Mouse (Mus musculus) forebrain, postnatal 0 days (tissue): ENCODE results near the gene Arpc3. TPM values are rescaled to one million over a fixed set of nuclear protein-coding genes. Genes with fewer than 3 reads are reported as not detected.
A peak's percentile ranks its signal among the peaks of the same experiment; 100 is the strongest.
"Not testable (repeated sequence)": the region's sequence is repeated elsewhere in the genome, so short reads cannot be mapped to it uniquely, and the experiment has no call there.

Experiments used
- ATAC-seq: fragments of 200-750 bp; cut with Nextera tagmentation; 2 replicates; pipeline ENCODE4 v1.8.0; 2017; ENCODE audit warnings: mild to moderate bottlenecking, moderate library complexity
- DNase-seq: peaks from one replicate; pipeline ENCODE4 v3.0.0-alpha.2; 2015
- H3K27ac ChIP-seq: fragments of 300-500 bp; sonication (generic); 2 replicates; pipeline ENCODE4 v1.5.1; 2014; ENCODE audit warnings: low read depth, mild to moderate bottlenecking, antibody characterized with exemption, low read length, moderate library complexity, mixed read lengths
- H3K27me3 ChIP-seq: fragments of 300-500 bp; sonication (generic); 2 replicates; pipeline ENCODE4 v1.6.1; 2014; ENCODE audit warnings: mild to moderate bottlenecking, low read length, mixed read lengths; ENCODE audit not compliant: insufficient read depth
- H3K36me3 ChIP-seq: fragments of 300-500 bp; sonication (generic); 2 replicates; pipeline ENCODE4 v1.6.1; 2014; ENCODE audit warnings: mild to moderate bottlenecking, moderate library complexity; ENCODE audit not compliant: insufficient read depth
- H3K4me1 ChIP-seq: fragments of 300-500 bp; sonication (generic); 2 replicates; pipeline ENCODE4 v1.6.1; 2014; ENCODE audit warnings: antibody characterized with exemption; ENCODE audit not compliant: insufficient read depth
- H3K4me2 ChIP-seq: fragments of 300-500 bp; sonication (generic); 2 replicates; pipeline ENCODE4 v1.6.1; 2014; ENCODE audit warnings: low read depth, mild to moderate bottlenecking, moderate library complexity
- H3K4me3 ChIP-seq: fragments of 300-500 bp; sonication (generic); 2 replicates; pipeline ENCODE4 v1.5.1; 2014; ENCODE audit warnings: low read depth, low read length, mixed read lengths
- H3K9ac ChIP-seq: fragments of 300-500 bp; sonication (generic); 2 replicates; pipeline ENCODE4 v1.6.1; 2014; ENCODE audit warnings: mild to moderate bottlenecking
- H3K9me3 ChIP-seq: fragments of 300-500 bp; sonication (generic); 2 replicates; pipeline ENCODE4 v1.6.1; 2016; ENCODE audit warnings: low read length
- CTCF ChIP-seq: sonication (generic); IDR thresholded peaks from 2 replicates; pipeline ENCODE4 v1.5.1; 2016; ENCODE audit warnings: antibody characterized with exemption, control low read depth, low read depth
- WGBS: fragments of 180-500 bp; shearing (Covaris S2); extraction: QIAGEN DNeasy Blood & Tissue Kit; methylation state at CpG from one replicate; pipeline ENCODE4 v1.1.7; 2014; 5-methylcytosine and 5-hydroxymethylcytosine counted together
- polyA plus RNA-seq: library from polyadenylated mRNA; unstranded; fragments of >200 nt; fragmentation: Nextera tagmentation; extraction: Ambion mirVana; gene quantifications from 2 replicates; pipeline ENCODE4 v1.2.1, GENCODE M21; 2015
- total RNA-seq: library from RNA; depleted of rRNA; stranded (reverse); fragments of >200 nt; gene quantifications from 2 replicates; pipeline ENCODE4 v1.2.3, GENCODE M21; 2014

Gene Arpc3
- total and polyA plus RNA-seq, 2 experiments from 2014 or later = 171 to 234 TPM

DNA sequence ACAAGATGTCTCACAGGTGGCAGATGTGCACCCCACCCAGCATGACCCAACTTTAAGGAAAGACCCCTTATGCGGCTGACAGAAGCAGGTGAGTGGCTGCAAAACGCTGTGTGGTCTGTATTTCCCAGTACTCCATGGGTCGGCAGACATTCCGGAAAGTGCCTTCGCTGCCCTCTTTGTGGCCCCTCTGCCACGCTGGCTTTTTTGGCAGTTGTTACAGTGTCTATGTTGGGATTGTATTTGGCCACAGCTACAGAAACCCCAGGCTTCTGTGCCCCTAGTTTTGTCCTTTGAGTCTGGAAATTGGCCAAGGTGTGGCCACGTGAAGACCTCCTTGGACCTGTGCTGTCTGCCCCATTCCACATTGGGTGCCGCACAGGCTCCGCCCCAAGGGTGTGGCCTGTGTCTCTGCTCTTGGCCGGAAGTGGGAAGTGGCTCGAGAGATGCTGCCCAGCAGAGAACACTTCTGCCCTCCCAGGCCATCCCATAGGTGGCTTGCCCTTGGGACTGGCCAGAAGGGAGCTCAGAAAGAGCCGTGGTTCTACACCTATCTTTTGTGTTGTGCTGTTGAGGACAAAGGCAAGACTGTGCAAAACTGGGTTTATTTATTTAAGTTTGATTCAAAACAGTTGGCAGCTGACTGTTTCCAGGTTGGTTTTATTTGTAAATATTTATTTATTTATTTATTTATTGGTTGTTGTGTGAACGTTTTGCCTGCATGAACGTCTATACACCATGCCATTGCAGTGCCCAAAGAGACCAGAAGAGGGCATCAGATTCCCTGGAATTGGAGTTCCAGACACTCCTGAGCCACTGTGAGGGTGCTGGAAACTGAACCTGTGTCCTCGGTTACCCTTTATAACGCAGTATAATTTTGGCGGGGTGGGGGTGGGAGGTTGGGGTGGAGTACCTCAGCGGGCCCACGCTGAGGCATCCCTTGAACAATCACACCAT, 18.3 kb downstream of the Arpc3 start:
- Histone ChIP-seq H3K4me1 (no peaks in the 10 kb centered on the region), H3K9me3 (no peaks in the 10 kb centered on the region), H3K27me3 (no peaks in the 10 kb centered on the region), H3K9ac (no peak overlapping the region), H3K27ac (no peak overlapping the region), H3K36me3 (peaks cover 29% of the 10 kb centered on the region), H3K4me3 (no peak overlapping the region), H3K4me2 (no peak overlapping the region)
- no peak for ATAC-seq
- TF ChIP-seq CTCF = no peak; the same call in 1 of the 2 replicates
- DNase-seq = no peak
- WGBS = 87% methylated on average over 19 of the region's 19 CpGs

DNA sequence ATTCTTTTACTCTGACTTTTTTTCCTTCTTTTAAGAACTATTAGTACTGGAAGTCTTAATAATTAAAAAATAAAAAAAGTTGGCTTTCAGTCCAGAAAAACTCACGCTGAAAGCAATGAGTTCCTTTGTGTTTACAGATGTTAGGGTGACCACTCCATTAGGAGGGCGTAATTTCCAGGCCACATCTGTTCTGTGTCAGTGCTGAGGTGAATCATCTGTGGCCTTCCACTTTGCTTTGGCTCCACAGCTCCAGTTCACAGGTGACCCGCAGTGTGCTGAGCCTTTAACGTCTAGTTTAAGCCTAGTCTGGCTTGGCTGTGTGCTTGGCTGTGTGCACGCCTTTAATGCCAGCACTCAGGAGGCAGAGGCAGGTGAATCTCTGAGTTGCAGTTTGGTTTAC, 20.2 kb downstream of the Arpc3 start:
- 86% methylated on average over 5 of the region's 5 CpGs for WGBS
- no peak overlapping the region for H3K4me3 ChIP-seq
- H3K27me3 ChIP-seq = no peaks in the 10 kb centered on the region
- no peak overlapping the region for H3K9ac ChIP-seq
- H3K27ac ChIP-seq = no peak overlapping the region
- no peak for DNase-seq
- H3K36me3 ChIP-seq = peaks cover 9% of the 10 kb centered on the region; the same call in 1 of the 2 replicates
- no peak for TF ChIP-seq CTCF
- no peaks in the 10 kb centered on the region for H3K4me1 ChIP-seq
- no peak overlapping the region for H3K4me2 ChIP-seq
- H3K9me3 ChIP-seq = no peaks in the 10 kb centered on the region
- no peak for ATAC-seq

DNA sequence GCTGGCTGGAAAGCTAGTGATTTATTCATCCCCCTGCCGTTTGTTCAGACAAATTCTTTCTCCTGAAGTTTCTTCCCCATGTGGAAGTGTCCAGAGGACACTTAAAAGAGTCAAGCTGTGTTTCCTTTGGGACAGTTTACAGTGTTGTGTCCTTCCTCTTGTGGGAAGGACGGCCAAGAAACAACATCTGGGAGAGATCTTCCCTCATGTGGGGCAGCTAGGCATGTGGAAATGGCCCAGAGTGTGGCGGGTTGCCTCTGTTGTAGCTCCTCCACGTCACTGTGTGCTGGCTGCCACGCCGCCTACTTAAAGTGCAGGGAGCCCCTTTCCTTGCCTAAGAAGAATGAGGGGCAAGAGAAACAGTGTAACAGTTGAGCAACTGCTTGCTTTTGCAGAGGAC, 21.1 kb downstream of the Arpc3 start:
- H3K4me1 ChIP-seq = no peaks in the 10 kb centered on the region
- no peak overlapping the region for H3K4me3 ChIP-seq
- H3K36me3 ChIP-seq = 0 out of 2 replicates have a peak, but pooled peaks cover under 1% of the 10 kb centered on the region
- H3K9ac ChIP-seq = no peak overlapping the region
- no peak for DNase-seq
- no peaks in the 10 kb centered on the region for H3K9me3 ChIP-seq
- H3K4me2 ChIP-seq = no peak overlapping the region
- H3K27ac ChIP-seq = no peak overlapping the region
- 70% methylated on average over 6 of the region's 6 CpGs for WGBS
- ATAC-seq = no peak
- no peaks in the 10 kb centered on the region for H3K27me3 ChIP-seq
- TF ChIP-seq CTCF = no peak

DNA sequence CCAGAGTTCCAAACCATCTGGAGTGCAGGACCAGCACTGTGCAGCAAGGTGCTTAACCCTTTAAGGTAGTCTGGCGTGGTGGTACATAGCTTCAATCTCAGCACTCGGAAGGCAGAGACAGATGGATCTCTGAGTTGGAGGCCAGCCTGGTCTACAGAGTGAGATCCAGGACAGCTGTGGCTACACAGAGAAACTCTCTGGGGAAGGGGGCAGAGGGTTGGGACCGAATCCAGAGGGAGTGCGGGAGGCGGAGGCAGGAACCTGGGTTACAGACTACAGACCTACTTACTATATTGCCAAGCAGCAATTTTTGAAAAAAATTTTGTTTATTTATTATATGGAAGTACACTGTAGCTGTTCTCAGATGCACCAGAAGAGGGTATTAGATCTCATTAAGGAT, 22.7 kb downstream of the Arpc3 start:
- no peaks in the 10 kb centered on the region for H3K27me3 ChIP-seq
- WGBS = 82% methylated on average over 5 of the region's 5 CpGs
- no peaks in the 10 kb centered on the region for H3K4me1 ChIP-seq
- H3K4me3 ChIP-seq = no peak overlapping the region
- H3K27ac ChIP-seq = no peak overlapping the region
- no peak overlapping the region for H3K9ac ChIP-seq
- TF ChIP-seq CTCF = no peak
- no peaks in the 10 kb centered on the region for H3K9me3 ChIP-seq
- ATAC-seq = no peak
- DNase-seq = no peak
- H3K4me2 ChIP-seq = no peak overlapping the region
- no peaks in the 10 kb centered on the region for H3K36me3 ChIP-seq

DNA sequence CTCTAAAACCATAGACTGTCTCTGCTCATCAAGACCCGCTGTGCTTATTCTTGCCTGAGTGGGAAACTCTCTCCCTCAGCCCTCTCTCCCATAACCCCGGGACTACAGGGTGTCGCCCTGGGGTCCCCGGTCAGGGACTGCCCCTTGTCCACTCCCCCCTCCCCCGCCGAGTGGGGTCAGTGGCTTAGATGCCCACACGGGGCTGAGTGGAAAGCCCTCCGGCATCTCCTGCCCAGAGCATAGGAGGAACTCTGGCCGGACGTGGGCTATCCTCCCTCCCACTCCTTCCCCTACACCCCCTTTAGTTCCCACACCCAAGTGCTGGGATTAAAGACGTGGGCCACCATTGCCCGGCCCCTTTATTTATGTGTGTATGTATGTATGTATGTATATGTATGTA, 23.8 kb downstream of the Arpc3 start:
- Histone ChIP-seq H3K4me1 (no peaks in the 10 kb centered on the region), H3K4me2 (no peak overlapping the region), H3K27ac (no peak overlapping the region), H3K4me3 (no peak overlapping the region), H3K9me3 (no peaks in the 10 kb centered on the region), H3K36me3 (no peaks in the 10 kb centered on the region), H3K9ac (no peak overlapping the region), H3K27me3 (no peaks in the 10 kb centered on the region)
- ATAC-seq (no peak), DNase-seq (no peak)
- no peak for TF ChIP-seq CTCF
- WGBS = 90% methylated on average over 12 of the region's 12 CpGs

DNA sequence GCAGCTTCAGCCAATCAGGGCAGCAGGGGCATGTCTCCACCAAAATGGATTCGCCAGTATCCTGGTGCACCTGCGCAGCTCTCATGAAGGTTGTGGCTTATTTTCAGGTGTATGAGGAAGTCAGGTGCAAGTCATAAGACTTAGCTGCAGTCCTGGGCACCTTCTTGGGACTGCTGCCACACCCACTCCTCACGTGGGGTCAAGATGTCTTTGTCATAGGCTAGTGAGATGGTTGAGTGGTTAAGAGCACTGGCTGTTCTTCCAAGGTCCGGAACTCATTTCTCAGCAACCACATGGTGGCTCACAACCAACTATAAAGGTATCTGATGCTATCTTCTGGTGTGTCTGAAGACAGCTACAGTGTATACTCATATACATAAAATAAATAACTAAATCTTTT, 29.0 kb downstream of the Arpc3 start:
- not testable (repeated sequence) for H3K4me3 ChIP-seq, H3K4me2 ChIP-seq, H3K9ac ChIP-seq, H3K36me3 ChIP-seq, H3K27ac ChIP-seq, ATAC-seq, H3K4me1 ChIP-seq, H3K9me3 ChIP-seq, DNase-seq, H3K27me3 ChIP-seq
- 71% methylated on average over 4 of the region's 4 CpGs for WGBS

DNA sequence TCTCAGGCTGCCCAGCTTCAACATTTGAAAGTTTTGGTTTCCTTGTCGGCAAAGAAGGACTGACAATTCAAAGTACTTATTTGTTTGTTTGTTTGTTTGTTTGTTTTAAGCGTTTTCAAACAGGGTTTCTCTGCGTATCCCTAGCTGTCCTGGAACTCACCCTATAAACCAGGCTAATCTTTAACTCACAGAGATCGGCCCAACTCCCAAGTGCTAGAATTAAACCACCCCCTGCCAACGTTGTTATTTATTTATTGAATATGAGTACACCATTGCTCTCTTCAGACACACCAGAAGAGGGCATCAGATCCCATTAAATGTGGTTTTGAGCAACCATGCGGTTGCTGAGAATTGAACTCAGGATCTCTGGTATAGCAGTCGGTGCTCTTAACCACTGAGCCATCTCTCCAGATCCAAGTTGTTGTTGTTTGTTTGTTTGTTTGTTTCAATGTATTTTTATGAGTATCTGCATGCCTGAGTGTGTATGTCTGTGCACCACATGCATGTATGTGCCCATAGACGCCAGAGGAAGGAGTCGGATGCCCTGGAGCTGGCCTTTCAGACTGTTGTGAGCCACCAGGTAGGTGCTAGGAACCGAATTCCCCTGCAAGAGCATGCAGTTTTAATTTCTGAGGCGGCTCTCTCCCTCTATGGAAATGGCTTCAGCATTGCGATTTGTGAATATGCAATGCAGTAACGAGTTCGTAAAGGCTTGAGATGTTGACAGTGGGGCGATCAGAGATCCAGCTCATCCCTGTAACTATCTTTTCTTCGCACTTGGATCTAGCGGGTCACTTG, 29.8 kb downstream of the Arpc3 start, which contains the start of gene Anapc7:
Gene Anapc7 (plus strand): TSS at position 423 of the 798 bp plus-strand sequence.
- H3K4me2 ChIP-seq = peak within 1 kb of the TSS; percentile 76
- no peaks in the 10 kb centered on the region for H3K9me3 ChIP-seq
- no peak for DNase-seq
- TF ChIP-seq CTCF = peak; percentile 53
- H3K27ac ChIP-seq = peak within 1 kb of the TSS; percentile 90
- 21% methylated on average over 17 of the region's 17 CpGs for WGBS
- 0 out of 2 replicates have a peak, but pooled peaks cover 9% of the 10 kb centered on the region for H3K4me1 ChIP-seq
- no peaks in the 10 kb centered on the region for H3K36me3 ChIP-seq
- ATAC-seq = peak; percentile 68; the same call in 1 of the 2 replicates
- peak within 1 kb of the TSS; percentile 96 for H3K4me3 ChIP-seq
- no peaks in the 10 kb centered on the region for H3K27me3 ChIP-seq
- H3K9ac ChIP-seq = peak within 1 kb of the TSS; percentile 81
